In the genomic region with DNA sequence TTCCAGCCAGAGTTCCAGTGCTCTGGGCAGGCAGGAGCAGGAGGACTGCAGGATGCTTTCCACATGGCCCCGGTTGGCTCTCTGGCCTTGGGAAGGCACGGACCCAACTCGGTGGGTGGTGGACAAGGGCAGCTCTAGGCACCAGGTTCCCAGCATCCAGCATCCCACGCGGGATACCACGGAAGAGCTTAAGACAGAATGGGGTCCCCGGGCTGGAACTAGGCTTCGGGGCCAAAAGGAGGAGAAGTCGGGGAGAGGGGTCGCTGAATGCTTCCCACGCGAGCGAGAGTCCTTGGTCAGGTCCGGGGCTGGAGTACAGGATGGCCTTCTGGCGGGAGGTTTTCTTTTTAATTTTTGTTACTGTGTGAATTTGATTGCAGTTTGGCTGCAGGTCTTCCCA, we compare ENCODE assay signal across 10 mouse cellular contexts. TPM values are rescaled to one million over a fixed set of nuclear protein-coding genes. Genes with fewer than 3 reads are reported as not detected.
A peak's percentile ranks its signal among the peaks of the same experiment; 100 is the strongest.
DNase-seq lines count a peak whose midpoint lies in the region; ATAC-seq and TF ChIP-seq lines count a peak whose summit lies in the region.
"Not testable (repeated sequence)": the region's sequence is repeated elsewhere in the genome, so short reads cannot be mapped to it uniquely, and the experiment has no call there.
"Had no signal": no experiment of that assay in that cellular context is flagged by ENCODE, and none has a peak within 500 bp of the region (broad histone marks: within the 10 kb centered on the region; RNA-seq: fewer than 3 reads in every experiment).

No protein-coding gene starts in this region.

- H3K9me3 ChIP-seq in heart, embryonic 12.5 days (replicated peaks); intestine, embryonic 14.5 days (ENCODE audit: control insufficient read depth, low read length); limb, embryonic 14.5 days (ENCODE audit: control insufficient read depth, low read length); midbrain, embryonic 10.5 days (replicated peaks); neural tube, embryonic 15.5 days (replicated peaks): not testable (repeated sequence)

- not testable (repeated sequence) for H3K36me3 ChIP-seq in heart, embryonic 12.5 days; intestine, embryonic 14.5 days (ENCODE audit: control insufficient read depth, insufficient read depth, low read length); limb, embryonic 14.5 days (ENCODE audit: control insufficient read depth, insufficient read depth, low read length); midbrain, embryonic 10.5 days; neural tube, embryonic 15.5 days

- not testable (repeated sequence) for TF ChIP-seq POLR2A in embryonic fibroblast, embryonic 13.5 days (IDR thresholded peaks at IDR 0.05; ENCODE audit: low read depth, low read length); limb, embryonic 14.5 days (IDR thresholded peaks at IDR 0.05; ENCODE audit: borderline replicate concordance, extremely low read depth, insufficient read depth, insufficient read length)

- H3K4me1 ChIP-seq in embryonic fibroblast, embryonic 13.5 days (ENCODE audit: control insufficient read depth, insufficient read depth, low read length); heart, embryonic 12.5 days (replicated peaks); intestine, embryonic 14.5 days (replicated peaks; ENCODE audit: control insufficient read depth, insufficient read depth, low read length); limb, embryonic 14.5 days (ENCODE audit: control insufficient read depth, insufficient read depth, low read length); midbrain, embryonic 10.5 days; neural tube, embryonic 15.5 days: not testable (repeated sequence)

- not testable (repeated sequence) for TF ChIP-seq CTCF in embryonic fibroblast, embryonic 13.5 days (IDR thresholded peaks at IDR 0.05; ENCODE audit: borderline replicate concordance, insufficient read depth, low read length)

- peak overlapping the region; percentile 65 for H3K9ac ChIP-seq in heart, embryonic 12.5 days
- H3K9ac ChIP-seq in intestine, embryonic 14.5 days (ENCODE audit: low read length); neural tube, embryonic 15.5 days (replicated peaks): not testable (repeated sequence)
- H3K9ac ChIP-seq in limb, embryonic 14.5 days (ENCODE audit: low read depth, low read length, severe bottlenecking) = peak overlapping the region; percentile 51; the same call in 1 of the 2 replicates

- WGBS in heart, embryonic 12.5 days = 16% methylated on average over 14 of the region's 15 CpGs
- WGBS in intestine, embryonic 14.5 days = 17% methylated on average over 13 of the region's 15 CpGs
- WGBS in limb, embryonic 14.5 days = 16% methylated on average over 11 of the region's 15 CpGs
- 25% methylated on average over 15 of the region's 15 CpGs for WGBS in midbrain, embryonic 10.5 days
- WGBS in neural tube, embryonic 15.5 days = 28% methylated on average over 15 of the region's 15 CpGs

- peak overlapping the region; percentile 58 for H3K4me2 ChIP-seq in heart, embryonic 12.5 days
- 0 out of 2 replicates have a peak overlapping the region, but pooled peaks have one; percentile 13 for H3K4me2 ChIP-seq in intestine, embryonic 14.5 days (ENCODE audit: low read length)
- H3K4me2 ChIP-seq in limb, embryonic 14.5 days (replicated peaks; ENCODE audit: low read depth, low read length, severe bottlenecking) = peak overlapping the region; percentile 25; the same call in 1 of the 2 replicates
- peak overlapping the region; percentile 48 for H3K4me2 ChIP-seq in neural tube, embryonic 15.5 days

- H3K27me3 ChIP-seq in heart, embryonic 12.5 days (replicated peaks); intestine, embryonic 14.5 days (replicated peaks; ENCODE audit: control insufficient read depth, insufficient read depth, low read length); limb, embryonic 14.5 days (ENCODE audit: control insufficient read depth, insufficient read depth, low read length); midbrain, embryonic 10.5 days (ENCODE audit: low read depth, poor library complexity, severe bottlenecking); neural tube, embryonic 15.5 days (replicated peaks): not testable (repeated sequence)

- not testable (repeated sequence) for ATAC-seq in heart, embryonic 12.5 days (ENCODE audit: insufficient number of reproducible peaks, low FRiP score); intestine, embryonic 14.5 days (replicated peaks; ENCODE audit: low FRiP score, low TSS enrichment, low read depth); limb, embryonic 14.5 days (ENCODE audit: low FRiP score, low read depth); neural tube, embryonic 15.5 days (ENCODE audit: low FRiP score)

- not testable (repeated sequence) for H3K27ac ChIP-seq in embryonic fibroblast, embryonic 13.5 days (ENCODE audit: insufficient read depth, low read length); heart, embryonic 12.5 days (ENCODE audit: poor library complexity, severe bottlenecking); intestine, embryonic 14.5 days (ENCODE audit: low read depth); limb, embryonic 14.5 days (replicated peaks; ENCODE audit: low read depth, low read length); midbrain, embryonic 10.5 days (replicated peaks); neural tube, embryonic 15.5 days (replicated peaks)

- peak; percentile 2 for DNase-seq in adrenal gland, adult 2 months
- DNase-seq in intestine, embryonic 14.5 days (ENCODE audit: low spot score) = peak; percentile 27
- not testable (repeated sequence) for DNase-seq in limb, embryonic 14.5 days (ENCODE audit: low spot score); midbrain, embryonic 10.5 days (ENCODE audit: low spot score)

- H3K4me3 ChIP-seq in embryonic fibroblast, embryonic 13.5 days (ENCODE audit: insufficient read depth, low read length) = peak overlapping the region; percentile 52
- peak overlapping the region; percentile 57 for H3K4me3 ChIP-seq in heart, embryonic 12.5 days
- H3K4me3 ChIP-seq in intestine, embryonic 14.5 days (ENCODE audit: low read depth, low read length) = peak overlapping the region; percentile 33
- peak overlapping the region; percentile 35 for H3K4me3 ChIP-seq in limb, embryonic 14.5 days (replicated peaks; ENCODE audit: low read length)
- H3K4me3 ChIP-seq in midbrain, embryonic 10.5 days = peak overlapping the region; percentile 52
- H3K4me3 ChIP-seq in neural tube, embryonic 15.5 days (replicated peaks) = peak overlapping the region; percentile 39

RNA-seq across cellular contexts. Expression of gene Gm14295, which starts 0.4 kb away (rescaled TPM):
- total RNA-seq in adrenal gland, adult 2 months (2021) = 10 to 100 TPM in 1 of 2 experiments, 1 to 10 TPM in 1; 9.0 to 10.3 TPM
- 0.51 and 0.73 TPM in 2 replicates for polyA plus RNA-seq in adrenal gland, adult 2 months (2012; rRNA removed)
- polyA plus RNA-seq in embryonic fibroblast, embryonic 13.5 days (2011; ENCODE audit: insufficient read length, low read depth, missing spikeins) = 13.1 and 14.1 TPM in 2 replicates
- polyA plus RNA-seq in heart, embryonic 12.5 days (2016; fragmentation: Nextera tagmentation; extraction: Ambion mirVana) = 14.3 TPM in 2 replicates
- polyA plus RNA-seq in intestine, embryonic 14.5 days (2014; fragmentation: Nextera tagmentation; extraction: Ambion mirVana) = 15.3 and 16.9 TPM in 2 replicates
- 8.4 and 14.2 TPM in 2 replicates for polyA plus RNA-seq in limb, embryonic 14.5 days (2012; rRNA removed)
- polyA plus RNA-seq in limb, embryonic 14.5 days (2014; fragmentation: Nextera tagmentation; extraction: Ambion mirVana) = 14.4 and 18.5 TPM in 2 replicates
- 11.2 and 12.0 TPM in 2 replicates for polyA plus RNA-seq in midbrain, embryonic 10.5 days (2016; fragmentation: Nextera tagmentation; extraction: Ambion mirVana)
- polyA plus RNA-seq in neural tube, embryonic 15.5 days (2015; fragmentation: Nextera tagmentation; extraction: Ambion mirVana) = 7.8 and 9.4 TPM in 2 replicates

RNA-seq across cellular contexts. Expression of gene Gm14408, which starts 32.2 kb away (rescaled TPM):
- total RNA-seq in adrenal gland, adult 2 months (2021) = not detected
- polyA plus RNA-seq in adrenal gland, adult 2 months (2012; rRNA removed) = not detected in 2 replicates
- polyA plus RNA-seq in embryonic fibroblast, embryonic 13.5 days (2011; ENCODE audit: insufficient read length, low read depth, missing spikeins) = not detected in 2 replicates
- polyA plus RNA-seq in heart, embryonic 12.5 days (2016; fragmentation: Nextera tagmentation; extraction: Ambion mirVana) = not detected in 2 replicates
- not detected in 2 replicates for polyA plus RNA-seq in intestine, embryonic 14.5 days (2014; fragmentation: Nextera tagmentation; extraction: Ambion mirVana)
- not detected in 2 replicates for polyA plus RNA-seq in limb, embryonic 14.5 days (2012; rRNA removed)
- polyA plus RNA-seq in limb, embryonic 14.5 days (2014; fragmentation: Nextera tagmentation; extraction: Ambion mirVana) = not detected in 2 replicates
- polyA plus RNA-seq in midbrain, embryonic 10.5 days (2016; fragmentation: Nextera tagmentation; extraction: Ambion mirVana) = not detected in 2 replicates
- polyA plus RNA-seq in neural tube, embryonic 15.5 days (2015; fragmentation: Nextera tagmentation; extraction: Ambion mirVana) = not detected in 2 replicates
- total RNA-seq: left cerebral cortex, adult 8-10 months had no signal
- polyA plus RNA-seq: frontal cortex, adult 2 months; urinary bladder, adult 2 months had no signal
